ENCODE assay signal across 8 mouse cellular contexts in the genomic region with DNA sequence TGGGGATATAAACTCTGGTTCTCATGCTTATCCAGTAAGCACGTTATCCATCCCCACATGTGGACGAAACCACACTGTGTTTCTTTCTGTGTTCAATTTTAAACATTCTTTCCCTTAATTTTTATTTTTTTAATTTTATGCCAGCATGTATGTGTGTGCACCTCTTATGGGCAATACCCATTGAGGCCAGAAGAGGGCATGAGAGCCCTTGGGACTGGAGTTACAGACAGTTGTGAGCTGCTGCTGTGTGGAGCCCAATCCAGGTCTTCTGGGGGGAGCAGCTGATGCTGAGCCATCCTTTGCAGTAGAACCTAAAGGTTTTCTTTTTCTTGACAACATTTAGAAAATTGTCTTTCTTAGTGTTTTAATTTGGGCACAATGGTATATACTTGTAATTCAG. TPM values are rescaled to one million over a fixed set of nuclear protein-coding genes. Genes with fewer than 3 reads are reported as not detected.
DNase-seq lines count a peak whose midpoint lies in the region.

No protein-coding gene starts in this region.

- intact Hi-C loops in left cerebral cortex, postnatal 4 days (cut with DNase I) = loop anchor here (5.0 kb wide), 1 partner anchor 567 kb away; no protein-coding TSS in a partner anchor

- peak; percentile 28 for DNase-seq in adrenal gland, postnatal 25 days
- DNase-seq in adrenal gland, adult 18-20 months (ENCODE audit: low spot score in 2 of 2) = no peak
- DNase-seq in left cerebral cortex, postnatal 4 days = peak; percentile 40
- no peak for DNase-seq in left cerebral cortex, adult 11 months (ENCODE audit: low spot score)
- peak; percentile 54 for DNase-seq in embryo, embryonic 10 days (ENCODE audit: low spot score)
- DNase-seq in mesoderm, embryonic 11.5 days (ENCODE audit: low read depth, low spot score) = peak; percentile 54
- no peak for DNase-seq in testis, postnatal 10 days (ENCODE audit: low spot score)
- no peak for DNase-seq in ovary, postnatal 14 days (ENCODE audit: low spot score)

RNA-seq across cellular contexts. Expression of gene Mrc2, which starts 52.8 kb away (rescaled TPM):
- 21.3 and 21.7 TPM in 2 replicates for total RNA-seq in adrenal gland, postnatal 25 days (2021)
- total RNA-seq in adrenal gland, adult 18-20 months (2021) = 10 to 100 TPM; 15.2 to 18.3 TPM
- 10 to 100 TPM; 13.4 to 13.5 TPM for total RNA-seq in left cerebral cortex, postnatal 4 days (2021)

Comparison
In these comparisons a context has a peak if more than half of its experiments do, and no peak if none do; other contexts are left out.
1. DNase-seq: peak in adrenal gland, postnatal 25 days (single experiment), left cerebral cortex, postnatal 4 days (single experiment), embryo, embryonic 10 days (single experiment) and mesoderm, embryonic 11.5 days (single experiment); none in adrenal gland, adult 18-20 months (0 of 2), left cerebral cortex, adult 11 months (single experiment), testis, postnatal 10 days (single experiment) and ovary, postnatal 14 days (single experiment).